In genomic region chr4:40677132-40677531, GRCm38 (mm10) we compare ENCODE assay signal across 8 mouse cellular contexts. TPM values are rescaled to one million over a fixed set of nuclear protein-coding genes. Genes with fewer than 3 reads are reported as not detected.
DNase-seq lines count a peak whose midpoint lies in the region; ATAC-seq and TF ChIP-seq lines count a peak whose summit lies in the region.
"Had no signal": no experiment of that assay in that cellular context is flagged by ENCODE, and none has a peak within 500 bp of the region (broad histone marks: within the 10 kb centered on the region; RNA-seq: fewer than 3 reads in every experiment).

No protein-coding gene starts in this region.

- ATAC-seq in forebrain, postnatal 0 days, result peak; percentile 63

- DNase-seq in layer of hippocampus, postnatal 10 days (ENCODE audit: low spot score in 2 of 2), result peak; percentile 29 to 54
- DNase-seq in layer of hippocampus, postnatal 36 days, result no peak
- peak; percentile 16 for DNase-seq in brain, embryonic 18.5 days (ENCODE audit: low read depth, low spot score)
- DNase-seq in forebrain, postnatal 0 days, result peak; percentile 57
- peak; percentile 21 for DNase-seq in lung, postnatal 10 days
- DNase-seq in testis, postnatal 10 days (ENCODE audit: low spot score), result peak; percentile 50
- no peak for DNase-seq in urinary bladder, postnatal 10 days (ENCODE audit: low spot score)

- no peaks in the 10 kb centered on the region for H3K27me3 ChIP-seq in forebrain, postnatal 0 days (ENCODE audit: insufficient read depth, low read length)
- H3K27me3 ChIP-seq: embryonic facial prominence, embryonic 15.5 days had no signal

- no peaks in the 10 kb centered on the region for H3K36me3 ChIP-seq in forebrain, postnatal 0 days (ENCODE audit: insufficient read depth)
- H3K36me3 ChIP-seq: embryonic facial prominence, embryonic 15.5 days had no signal

- no peak overlapping the region for H3K27ac ChIP-seq in forebrain, postnatal 0 days (ENCODE audit: low read depth, low read length)
- H3K27ac ChIP-seq: embryonic facial prominence, embryonic 15.5 days had no signal

- no peak overlapping the region for H3K4me3 ChIP-seq in forebrain, postnatal 0 days (ENCODE audit: low read depth, low read length)
- H3K4me3 ChIP-seq: embryonic facial prominence, embryonic 15.5 days had no signal

- TF ChIP-seq CTCF in forebrain, postnatal 0 days (IDR thresholded peaks at IDR 0.05; ENCODE audit: low read depth), result peak; percentile 60

- 49% methylated on average over 5 of the region's 5 CpGs for WGBS in forebrain, postnatal 0 days

- H3K4me2 ChIP-seq in forebrain, postnatal 0 days (ENCODE audit: low read depth), result no peak overlapping the region

- H3K9me3 ChIP-seq in forebrain, postnatal 0 days (ENCODE audit: low read length), result no peaks in the 10 kb centered on the region
- H3K9me3 ChIP-seq: embryonic facial prominence, embryonic 15.5 days had no signal

- no peak overlapping the region for H3K9ac ChIP-seq in forebrain, postnatal 0 days
- H3K9ac ChIP-seq: embryonic facial prominence, embryonic 15.5 days had no signal

- no peaks in the 10 kb centered on the region for H3K4me1 ChIP-seq in forebrain, postnatal 0 days (ENCODE audit: insufficient read depth)

RNA-seq across cellular contexts. Expression of gene Aptx, which starts 25.9 kb away (rescaled TPM):
- 10 to 100 TPM; 31.2 to 31.7 TPM for total RNA-seq in layer of hippocampus, postnatal 10 days (2021)
- 10 to 100 TPM; 23.4 to 28.7 TPM for total RNA-seq in layer of hippocampus, postnatal 36 days (2021)
- total RNA-seq in forebrain, postnatal 0 days (2014; rRNA removed), result 22.5 and 26.7 TPM in 2 replicates
- polyA plus RNA-seq in forebrain, postnatal 0 days (2015; fragmentation: Nextera tagmentation; extraction: Ambion mirVana), result 35.8 and 37.9 TPM in 2 replicates

RNA-seq across cellular contexts. Expression of gene Dnaja1, which starts 44.8 kb away (rescaled TPM):
- 100 to 1,000 TPM; 374 to 409 TPM for total RNA-seq in layer of hippocampus, postnatal 10 days (2021)
- total RNA-seq in layer of hippocampus, postnatal 36 days (2021), result 100 to 1,000 TPM; 368 to 372 TPM
- 185 and 197 TPM in 2 replicates for total RNA-seq in forebrain, postnatal 0 days (2014; rRNA removed)
- polyA plus RNA-seq in forebrain, postnatal 0 days (2015; fragmentation: Nextera tagmentation; extraction: Ambion mirVana), result 622 and 667 TPM in 2 replicates

Comparison
In these comparisons a context has a peak if more than half of its experiments do, and no peak if none do; other contexts are left out.
1. DNase-seq: peak in layer of hippocampus, postnatal 10 days (2 of 2), brain, embryonic 18.5 days (single experiment), forebrain, postnatal 0 days (single experiment), lung, postnatal 10 days (single experiment) and testis, postnatal 10 days (single experiment); none in layer of hippocampus, postnatal 36 days (0 of 2) and urinary bladder, postnatal 10 days (single experiment).